Mouse (Mus musculus): ENCODE results near the gene Kbtbd6. TPM values are rescaled to one million over a fixed set of nuclear protein-coding genes. Genes with fewer than 3 reads are reported as not detected.
"Not testable (repeated sequence)": the region's sequence is repeated elsewhere in the genome, so short reads cannot be mapped to it uniquely, and the experiment has no call there.

Kbtbd6 gene
- polyA plus RNA-seq, 1 experiment from 2014 or later = 1.7 TPM

DNA sequence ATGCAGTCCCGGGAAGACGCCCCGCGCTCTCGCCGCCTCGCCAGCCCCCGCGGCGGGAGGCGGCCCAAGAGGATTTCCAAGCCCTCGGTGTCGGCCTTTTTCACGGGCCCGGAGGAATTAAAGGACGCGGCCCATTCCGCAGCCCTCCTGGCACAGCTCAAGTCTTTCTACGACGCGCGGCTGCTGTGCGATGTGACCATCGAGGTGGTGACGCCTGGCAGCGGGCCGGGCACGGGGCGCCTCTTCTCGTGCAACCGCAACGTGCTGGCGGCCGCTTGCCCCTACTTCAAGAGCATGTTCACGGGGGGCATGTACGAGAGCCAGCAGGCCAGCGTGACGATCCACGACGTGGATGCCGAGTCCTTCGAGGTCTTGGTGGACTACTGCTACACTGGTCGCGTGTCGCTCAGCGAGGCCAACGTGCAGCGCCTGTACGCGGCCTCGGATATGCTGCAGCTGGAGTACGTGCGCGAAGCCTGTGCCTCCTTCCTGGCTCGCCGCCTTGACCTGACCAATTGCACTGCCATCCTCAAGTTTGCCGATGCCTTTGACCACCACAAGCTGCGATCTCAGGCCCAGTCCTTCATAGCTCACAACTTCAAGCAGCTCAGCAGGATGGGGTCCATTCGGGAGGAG, 24.8 kb upstream of the Kbtbd6 start:
- 35% methylated on average over 6 of the region's 59 CpGs for WGBS
- H3K27me3 ChIP-seq (ENCODE audit: control insufficient read depth, insufficient read depth, low read length); H3K4me1 ChIP-seq (ENCODE audit: control insufficient read depth in 2 of 2, insufficient read depth in 2 of 2, low read length in 2 of 2): not testable (repeated sequence)
- peak; percentile 29 for ATAC-seq (ENCODE audit: insufficient number of reproducible peaks, insufficient read depth, low FRiP score, low read depth)
- peak overlapping the region; percentile 83 to 95 for H3K27ac ChIP-seq (replicated peaks in 1 of 2; ENCODE audit: control insufficient read depth in 1 of 2, insufficient read depth in 1 of 2, low read depth in 2 of 2, low read length in 2 of 2)
- peaks cover 14% of the 10 kb centered on the region for H3K36me3 ChIP-seq (ENCODE audit: control insufficient read depth, insufficient read depth, low read length)
- peaks cover 12% of the 10 kb centered on the region for H3K9me3 ChIP-seq (ENCODE audit: control insufficient read depth, low read length)
- H3K4me2 ChIP-seq (ENCODE audit: low read length) = peak overlapping the region; percentile 62
- peak overlapping the region; percentile 39 to 70 for H3K4me3 ChIP-seq (ENCODE audit: control insufficient read depth in 1 of 2, insufficient read depth in 1 of 2, low read depth in 1 of 2, low read length in 2 of 2)
- H3K9ac ChIP-seq (ENCODE audit: low read length) = peak overlapping the region; percentile 72

DNA sequence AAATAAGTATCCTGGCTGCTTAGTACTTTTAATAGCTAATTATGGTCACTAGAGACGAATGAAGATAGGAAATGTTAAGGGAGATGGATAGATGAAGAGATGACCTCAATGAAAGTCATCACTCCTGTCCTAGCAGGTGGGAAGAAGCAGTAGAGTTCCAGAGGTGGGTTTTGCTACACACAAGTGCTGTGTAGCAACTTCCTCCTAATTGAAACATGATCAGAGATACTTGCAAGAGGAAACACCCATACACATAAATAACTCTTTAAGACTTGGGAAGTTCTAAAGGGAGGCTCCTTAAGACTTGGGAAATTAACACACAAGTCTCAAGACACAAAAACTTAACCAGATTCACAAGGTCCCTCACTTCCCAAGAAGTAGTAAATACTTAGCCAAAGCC, 17.6 kb upstream of the Kbtbd6 start:
- Histone ChIP-seq H3K4me2 (ENCODE audit: low read length) (no peak overlapping the region), H3K27ac (replicated peaks in 1 of 2; ENCODE audit: control insufficient read depth in 1 of 2, insufficient read depth in 1 of 2, low read depth in 2 of 2, low read length in 2 of 2) (no peak overlapping the region), H3K36me3 (ENCODE audit: control insufficient read depth, insufficient read depth, low read length) (no peaks in the 10 kb centered on the region), H3K4me3 (ENCODE audit: control insufficient read depth in 1 of 2, insufficient read depth in 1 of 2, low read depth in 1 of 2, low read length in 2 of 2) (no peak overlapping the region), H3K27me3 (ENCODE audit: control insufficient read depth, insufficient read depth, low read length) (no peaks in the 10 kb centered on the region), H3K9me3 (ENCODE audit: control insufficient read depth, low read length) (no peaks in the 10 kb centered on the region), H3K9ac (ENCODE audit: low read length) (no peak overlapping the region), H3K4me1 (ENCODE audit: control insufficient read depth in 2 of 2, insufficient read depth in 2 of 2, low read length in 2 of 2) (no peaks in the 10 kb centered on the region)
- 68% methylated on average over 1 of the region's 1 CpGs for WGBS
- ATAC-seq (ENCODE audit: insufficient number of reproducible peaks, insufficient read depth, low FRiP score, low read depth) = no peak

DNA sequence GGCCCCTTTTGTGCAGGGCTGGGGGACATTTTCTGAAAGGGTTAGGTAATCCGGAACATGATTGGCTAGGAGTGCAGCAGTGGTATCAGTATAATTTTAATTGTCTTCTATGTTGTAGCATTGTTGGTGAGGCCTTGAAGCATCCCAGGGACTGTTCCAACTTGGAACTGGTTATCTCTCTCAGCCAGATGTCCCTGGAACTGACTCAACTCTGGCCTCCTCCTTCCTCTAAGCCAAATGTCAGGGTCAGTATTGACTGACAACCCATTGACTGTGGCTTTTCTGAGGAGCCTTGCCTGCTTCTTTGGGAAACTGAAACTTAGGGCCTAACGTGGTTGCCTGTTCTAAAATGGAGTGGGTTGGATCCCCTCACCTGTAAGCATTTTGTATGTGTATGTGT, 11.0 kb upstream of the Kbtbd6 start:
- Histone ChIP-seq H3K4me3 (ENCODE audit: control insufficient read depth in 1 of 2, insufficient read depth in 1 of 2, low read depth in 1 of 2, low read length in 2 of 2) (no peak overlapping the region), H3K4me2 (ENCODE audit: low read length) (no peak overlapping the region), H3K36me3 (ENCODE audit: control insufficient read depth, insufficient read depth, low read length) (no peaks in the 10 kb centered on the region), H3K4me1 (ENCODE audit: control insufficient read depth in 2 of 2, insufficient read depth in 2 of 2, low read length in 2 of 2) (no peaks in the 10 kb centered on the region), H3K9me3 (ENCODE audit: control insufficient read depth, low read length) (no peaks in the 10 kb centered on the region), H3K27ac (replicated peaks in 1 of 2; ENCODE audit: control insufficient read depth in 1 of 2, insufficient read depth in 1 of 2, low read depth in 2 of 2, low read length in 2 of 2) (no peak overlapping the region), H3K27me3 (ENCODE audit: control insufficient read depth, insufficient read depth, low read length) (no peaks in the 10 kb centered on the region), H3K9ac (ENCODE audit: low read length) (no peak overlapping the region)
- 82% methylated on average over 2 of the region's 2 CpGs for WGBS
- no peak for ATAC-seq (ENCODE audit: insufficient number of reproducible peaks, insufficient read depth, low FRiP score, low read depth)

DNA sequence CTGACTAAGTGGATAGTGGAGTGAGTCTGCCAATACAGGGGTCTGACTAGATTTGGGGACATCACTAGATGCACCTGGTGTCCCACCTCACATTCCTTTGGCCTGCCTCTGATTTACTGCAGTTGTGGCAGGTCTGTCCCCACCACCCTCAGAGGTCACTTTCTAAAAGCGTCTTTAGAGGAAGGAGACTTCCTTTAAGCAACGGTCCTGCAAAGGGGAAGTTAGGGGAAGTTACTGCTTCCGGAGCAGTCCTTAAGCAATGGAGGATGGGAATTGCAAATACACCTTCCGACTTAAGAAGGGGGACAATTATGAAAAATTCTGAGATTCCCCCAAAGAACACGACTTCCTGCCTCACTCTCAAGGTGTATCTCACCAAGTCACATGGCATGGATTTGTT, 10.2 kb upstream of the Kbtbd6 start:
- Histone ChIP-seq H3K9ac (ENCODE audit: low read length) (no peak overlapping the region), H3K27ac (replicated peaks in 1 of 2; ENCODE audit: control insufficient read depth in 1 of 2, insufficient read depth in 1 of 2, low read depth in 2 of 2, low read length in 2 of 2) (no peak overlapping the region), H3K4me3 (ENCODE audit: control insufficient read depth in 1 of 2, insufficient read depth in 1 of 2, low read depth in 1 of 2, low read length in 2 of 2) (no peak overlapping the region), H3K4me2 (ENCODE audit: low read length) (no peak overlapping the region), H3K36me3 (ENCODE audit: control insufficient read depth, insufficient read depth, low read length) (no peaks in the 10 kb centered on the region), H3K9me3 (ENCODE audit: control insufficient read depth, low read length) (no peaks in the 10 kb centered on the region), H3K27me3 (ENCODE audit: control insufficient read depth, insufficient read depth, low read length) (no peaks in the 10 kb centered on the region), H3K4me1 (ENCODE audit: control insufficient read depth in 2 of 2, insufficient read depth in 2 of 2, low read length in 2 of 2) (no peaks in the 10 kb centered on the region)
- WGBS = 66% methylated on average over 5 of the region's 5 CpGs
- no peak for ATAC-seq (ENCODE audit: insufficient number of reproducible peaks, insufficient read depth, low FRiP score, low read depth)

DNA sequence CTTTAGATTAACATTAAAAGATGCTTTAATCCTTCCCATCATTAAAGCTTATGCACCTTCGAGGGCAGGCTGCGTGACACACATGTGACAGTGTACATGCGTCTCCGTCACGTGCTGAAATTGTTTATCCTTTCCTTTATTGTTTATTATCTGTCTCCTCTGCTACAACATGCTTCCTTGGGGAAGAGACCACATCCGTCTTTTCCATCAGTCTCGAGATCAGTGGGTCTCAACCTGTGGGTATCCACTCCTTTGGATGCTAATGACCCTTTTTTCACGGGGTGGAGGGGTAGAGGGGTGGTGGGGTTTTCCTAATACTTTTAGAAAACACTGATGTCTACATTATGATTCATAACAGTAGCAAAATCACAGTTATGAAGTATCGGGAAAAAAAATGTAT, 7.0 kb upstream of the Kbtbd6 start:
- Histone ChIP-seq H3K36me3 (ENCODE audit: control insufficient read depth, insufficient read depth, low read length) (no peaks in the 10 kb centered on the region), H3K4me1 (ENCODE audit: control insufficient read depth in 2 of 2, insufficient read depth in 2 of 2, low read length in 2 of 2) (no peaks in the 10 kb centered on the region), H3K4me3 (ENCODE audit: control insufficient read depth in 1 of 2, insufficient read depth in 1 of 2, low read depth in 1 of 2, low read length in 2 of 2) (no peak overlapping the region), H3K9me3 (ENCODE audit: control insufficient read depth, low read length) (no peaks in the 10 kb centered on the region), H3K9ac (ENCODE audit: low read length) (no peak overlapping the region), H3K27ac (replicated peaks in 1 of 2; ENCODE audit: control insufficient read depth in 1 of 2, insufficient read depth in 1 of 2, low read depth in 2 of 2, low read length in 2 of 2) (no peak overlapping the region), H3K4me2 (ENCODE audit: low read length) (no peak overlapping the region), H3K27me3 (ENCODE audit: control insufficient read depth, insufficient read depth, low read length) (no peaks in the 10 kb centered on the region)
- WGBS = 84% methylated on average over 9 of the region's 9 CpGs
- ATAC-seq (ENCODE audit: insufficient number of reproducible peaks, insufficient read depth, low FRiP score, low read depth) = no peak

DNA sequence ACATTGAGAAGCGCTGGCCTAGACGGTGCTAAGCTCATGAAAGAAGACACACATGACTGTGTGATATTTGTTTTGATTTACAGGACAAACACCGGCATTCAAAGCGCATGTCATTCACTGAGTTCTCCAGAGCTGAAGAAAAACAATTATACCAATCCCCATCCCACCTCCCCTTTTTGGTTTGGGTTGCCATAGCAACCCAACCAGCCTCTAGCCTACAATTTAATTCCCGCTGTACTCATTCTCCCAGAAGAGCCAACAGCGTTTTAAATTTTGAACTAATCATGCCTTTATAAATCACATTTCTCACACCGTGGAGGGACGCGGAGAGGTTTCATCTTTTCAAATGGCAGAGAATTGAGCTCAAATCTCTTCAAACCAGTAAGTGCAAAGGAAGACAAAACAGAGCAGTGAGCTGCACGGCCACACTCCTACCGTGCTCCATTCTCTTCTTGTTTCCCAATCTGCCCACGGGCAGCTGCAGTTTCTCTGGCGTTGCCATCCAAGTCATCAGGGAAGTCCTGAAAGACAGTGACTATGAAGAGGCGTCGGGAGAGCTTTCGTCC, 6.5 kb upstream of the Kbtbd6 start:
- Histone ChIP-seq H3K36me3 (ENCODE audit: control insufficient read depth, insufficient read depth, low read length) (no peaks in the 10 kb centered on the region), H3K9me3 (ENCODE audit: control insufficient read depth, low read length) (no peaks in the 10 kb centered on the region), H3K4me2 (ENCODE audit: low read length) (no peak overlapping the region), H3K27me3 (ENCODE audit: control insufficient read depth, insufficient read depth, low read length) (no peaks in the 10 kb centered on the region), H3K27ac (replicated peaks in 1 of 2; ENCODE audit: control insufficient read depth in 1 of 2, insufficient read depth in 1 of 2, low read depth in 2 of 2, low read length in 2 of 2) (no peak overlapping the region), H3K4me3 (ENCODE audit: control insufficient read depth in 1 of 2, insufficient read depth in 1 of 2, low read depth in 1 of 2, low read length in 2 of 2) (no peak overlapping the region), H3K4me1 (ENCODE audit: control insufficient read depth in 2 of 2, insufficient read depth in 2 of 2, low read length in 2 of 2) (no peaks in the 10 kb centered on the region), H3K9ac (ENCODE audit: low read length) (no peak overlapping the region)
- no peak for ATAC-seq (ENCODE audit: insufficient number of reproducible peaks, insufficient read depth, low FRiP score, low read depth)
- WGBS = 73% methylated on average over 16 of the region's 16 CpGs

DNA sequence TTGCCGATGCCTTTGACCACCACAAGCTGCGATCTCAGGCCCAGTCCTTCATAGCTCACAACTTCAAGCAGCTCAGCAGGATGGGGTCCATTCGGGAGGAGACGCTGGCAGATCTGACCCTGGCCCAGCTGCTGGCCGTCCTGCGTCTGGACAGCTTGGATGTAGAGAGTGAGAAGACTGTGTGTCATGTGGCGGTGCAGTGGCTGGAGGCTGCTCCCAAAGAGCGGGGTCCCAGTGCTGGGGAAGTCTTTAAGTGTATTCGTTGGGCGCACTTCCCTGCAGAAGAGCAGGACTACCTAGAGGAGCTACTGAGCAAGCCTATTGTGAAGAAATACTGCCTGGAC, 928 bp downstream of the Kbtbd6 start:
- H3K9ac ChIP-seq (ENCODE audit: low read length); H3K27me3 ChIP-seq (ENCODE audit: control insufficient read depth, insufficient read depth, low read length); H3K9me3 ChIP-seq (ENCODE audit: control insufficient read depth, low read length); H3K4me3 ChIP-seq (ENCODE audit: control insufficient read depth in 1 of 2, insufficient read depth in 1 of 2, low read depth in 1 of 2, low read length in 2 of 2); H3K4me1 ChIP-seq (ENCODE audit: control insufficient read depth in 2 of 2, insufficient read depth in 2 of 2, low read length in 2 of 2); H3K27ac ChIP-seq (replicated peaks in 1 of 2; ENCODE audit: control insufficient read depth in 1 of 2, insufficient read depth in 1 of 2, low read depth in 2 of 2, low read length in 2 of 2); H3K4me2 ChIP-seq (ENCODE audit: low read length); H3K36me3 ChIP-seq (ENCODE audit: control insufficient read depth, insufficient read depth, low read length): not testable (repeated sequence)
- ATAC-seq (ENCODE audit: insufficient number of reproducible peaks, insufficient read depth, low FRiP score, low read depth) = 0 out of 2 replicates have a peak, but pooled peaks have one; percentile 12
- WGBS = 96% methylated on average over 7 of the region's 10 CpGs

DNA sequence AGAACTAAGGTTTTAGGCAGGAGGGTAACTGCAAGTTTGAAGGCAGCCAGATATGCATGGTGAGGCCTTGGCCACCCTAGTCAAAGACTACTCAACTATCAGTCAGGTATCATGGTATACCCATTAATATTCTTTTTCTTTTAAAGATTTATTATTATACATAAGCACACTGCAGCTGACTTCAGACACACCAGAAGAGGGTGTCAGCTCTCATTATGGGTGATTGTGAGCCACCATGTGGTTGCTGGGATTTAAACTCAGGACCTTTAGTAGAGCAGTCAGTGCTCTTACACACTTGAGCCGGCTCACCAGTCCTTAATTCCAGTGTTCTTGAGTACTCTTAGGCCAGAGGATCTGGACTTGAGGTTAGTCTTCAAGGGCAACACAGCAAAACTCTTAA, 8.8 kb downstream of the Kbtbd6 start:
- Histone ChIP-seq H3K9ac (ENCODE audit: low read length) (no peak overlapping the region), H3K9me3 (ENCODE audit: control insufficient read depth, low read length) (no peaks in the 10 kb centered on the region), H3K27ac (replicated peaks in 1 of 2; ENCODE audit: control insufficient read depth in 1 of 2, insufficient read depth in 1 of 2, low read depth in 2 of 2, low read length in 2 of 2) (no peak overlapping the region), H3K4me2 (ENCODE audit: low read length) (no peak overlapping the region), H3K36me3 (ENCODE audit: control insufficient read depth, insufficient read depth, low read length) (peaks cover 47% of the 10 kb centered on the region), H3K4me1 (ENCODE audit: control insufficient read depth in 2 of 2, insufficient read depth in 2 of 2, low read length in 2 of 2) (no peaks in the 10 kb centered on the region), H3K4me3 (ENCODE audit: control insufficient read depth in 1 of 2, insufficient read depth in 1 of 2, low read depth in 1 of 2, low read length in 2 of 2) (no peak overlapping the region), H3K27me3 (ENCODE audit: control insufficient read depth, insufficient read depth, low read length) (no peaks in the 10 kb centered on the region)
- no peak for ATAC-seq (ENCODE audit: insufficient number of reproducible peaks, insufficient read depth, low FRiP score, low read depth)
- 86% methylated on average over 1 of the region's 1 CpGs for WGBS

Measured in heart, embryonic 14.5 days (tissue).